Mouse (Mus musculus) heart, embryonic 13.5 days (tissue): ENCODE measurements around the gene Ndrg2. TPM values are rescaled to one million over a fixed set of nuclear protein-coding genes. Genes with fewer than 3 reads are reported as not detected.
A peak's percentile ranks its signal among the peaks of the same experiment; 100 is the strongest.
"Not testable (repeated sequence)": the region's sequence is repeated elsewhere in the genome, so short reads cannot be mapped to it uniquely, and the experiment has no call there.

Experiments used
- ATAC-seq: fragments of 200-750 bp; cut with Nextera tagmentation; 2 replicates; pipeline ENCODE4 v1.8.0; 2017; ENCODE audit warnings: moderate TSS enrichment; ENCODE audit not compliant: insufficient number of reproducible peaks, low FRiP score, low TSS enrichment; ENCODE audit errors: extremely low read depth
- H3K27ac ChIP-seq: fragments of 300-500 bp; sonication (generic); replicated peaks from 2 replicates; pipeline ENCODE4 v1.5.1; 2015; ENCODE audit warnings: moderate library complexity, mild to moderate bottlenecking, inconsistent platforms
- H3K27me3 ChIP-seq: fragments of 300-500 bp; sonication (generic); replicated peaks from 2 replicates; pipeline ENCODE4 v1.6.1; 2015; ENCODE audit warnings: mild to moderate bottlenecking, inconsistent platforms
- H3K36me3 ChIP-seq: fragments of 300-500 bp; sonication (generic); 2 replicates; pipeline ENCODE4 v1.6.1; 2015; ENCODE audit warnings: mild to moderate bottlenecking, inconsistent platforms
- H3K4me1 ChIP-seq: fragments of 300-500 bp; sonication (generic); 2 replicates; pipeline ENCODE4 v1.6.1; 2015; ENCODE audit warnings: inconsistent platforms
- H3K4me2 ChIP-seq: fragments of 300-500 bp; sonication (generic); 2 replicates; pipeline ENCODE4 v1.6.1; 2015; ENCODE audit warnings: inconsistent platforms, mild to moderate bottlenecking, moderate library complexity
- H3K4me3 ChIP-seq: fragments of 300-500 bp; sonication (generic); 2 replicates; pipeline ENCODE4 v1.5.1; 2015; ENCODE audit warnings: moderate library complexity, mild to moderate bottlenecking, inconsistent platforms
- H3K9ac ChIP-seq: fragments of 300-500 bp; sonication (generic); 2 replicates; pipeline ENCODE4 v1.6.1; 2015; ENCODE audit warnings: inconsistent platforms, mild to moderate bottlenecking, moderate library complexity
- H3K9me3 ChIP-seq: fragments of 300-500 bp; sonication (generic); 2 replicates; pipeline ENCODE4 v1.6.1; 2016; ENCODE audit warnings: inconsistent platforms
- WGBS: fragments of 180-500 bp; shearing (Covaris S2); methylation state at CpG from one replicate; pipeline ENCODE4 v1.1.7; 2015; ENCODE audit warnings: mixed read lengths; 5-methylcytosine and 5-hydroxymethylcytosine counted together
- polyA plus RNA-seq: library from polyadenylated mRNA; unstranded; fragments of >200 nt; fragmentation: Nextera tagmentation; extraction: Ambion mirVana; gene quantifications from 2 replicates; pipeline ENCODE4 v1.2.1, GENCODE M21; 2015

Gene Ndrg2
- polyA plus RNA-seq, 1 experiment from 2014 or later, result 223 TPM

GRCm38 (mm10) chr14:51929309-51929943, 15.5 kb upstream of the Ndrg2 start:
- no peak for ATAC-seq
- Histone ChIP-seq H3K4me2 (peak overlapping the region; percentile 28; the same call in 1 of the 2 replicates), H3K4me1 (peaks cover 15% of the 10 kb centered on the region), H3K27ac (peak overlapping the region; percentile 30; the same call in 1 of the 2 replicates), H3K36me3 (no peaks in the 10 kb centered on the region), H3K9me3 (no peaks in the 10 kb centered on the region), H3K9ac (peak overlapping the region; percentile 24; the same call in 1 of the 2 replicates), H3K27me3 (no peaks in the 10 kb centered on the region), H3K4me3 (no peak overlapping the region)
- WGBS, result 67% methylated on average over 8 of the region's 8 CpGs

- H3K9me3 ChIP-seq, H3K9ac ChIP-seq, H3K27me3 ChIP-seq, H3K36me3 ChIP-seq, H3K27ac ChIP-seq, H3K4me3 ChIP-seq, ATAC-seq, H3K4me2 ChIP-seq: not testable (repeated sequence)
- H3K4me1 ChIP-seq, result peaks cover 39% of the 10 kb centered on the region
- WGBS, result 87% methylated on average over 11 of the region's 11 CpGs
Observed at GRCm38 (mm10) chr14:51926930-51927329, 13.0 kb upstream of the Ndrg2 start.

- no peaks in the 10 kb centered on the region for H3K27me3 ChIP-seq
- no peak overlapping the region for H3K4me2 ChIP-seq
- H3K9ac ChIP-seq, result no peak overlapping the region
- peaks cover 33% of the 10 kb centered on the region for H3K4me1 ChIP-seq
- WGBS, result 51% methylated on average over 4 of the region's 4 CpGs
- H3K36me3 ChIP-seq, result no peaks in the 10 kb centered on the region
- no peaks in the 10 kb centered on the region for H3K9me3 ChIP-seq
- H3K4me3 ChIP-seq, result no peak overlapping the region
- ATAC-seq, result no peak
- no peak overlapping the region for H3K27ac ChIP-seq
Observed at GRCm38 (mm10) chr14:51923492-51923891, 9.5 kb upstream of the Ndrg2 start.

GRCm38 (mm10) chr14:51922910-51923309, 9.0 kb upstream of the Ndrg2 start:
- Histone ChIP-seq H3K4me3 (no peak overlapping the region), H3K9me3 (no peaks in the 10 kb centered on the region), H3K27me3 (no peaks in the 10 kb centered on the region), H3K9ac (no peak overlapping the region), H3K27ac (0 out of 2 replicates have a peak overlapping the region, but pooled peaks have one; percentile 33), H3K36me3 (no peaks in the 10 kb centered on the region), H3K4me2 (no peak overlapping the region), H3K4me1 (peaks cover 33% of the 10 kb centered on the region)
- ATAC-seq, result no peak
- 70% methylated on average over 2 of the region's 2 CpGs for WGBS

GRCm38 (mm10) chr14:51922571-51922865, 8.6 kb upstream of the Ndrg2 start, which contains the start of gene Rnase13:
TSS of gene Rnase13 (minus strand) at chr14:51922773.
- 89% methylated on average over 7 of the region's 7 CpGs for WGBS
- Histone ChIP-seq H3K4me2 (no peak within 1 kb of the TSS), H3K4me1 (peaks cover 33% of the 10 kb centered on the region), H3K36me3 (no peaks in the 10 kb centered on the region), H3K27ac (peak within 1 kb of the TSS; percentile 33), H3K27me3 (no peaks in the 10 kb centered on the region), H3K9ac (peak within 1 kb of the TSS; percentile 45), H3K4me3 (no peak within 1 kb of the TSS), H3K9me3 (no peaks in the 10 kb centered on the region)
- no peak for ATAC-seq

- H3K27ac ChIP-seq, result peak overlapping the region; percentile 33
- peak overlapping the region; percentile 45 for H3K9ac ChIP-seq
- no peaks in the 10 kb centered on the region for H3K36me3 ChIP-seq
- no peak overlapping the region for H3K4me2 ChIP-seq
- no peaks in the 10 kb centered on the region for H3K27me3 ChIP-seq
- no peaks in the 10 kb centered on the region for H3K9me3 ChIP-seq
- WGBS, result 60% methylated on average over 16 of the region's 16 CpGs
- peaks cover 33% of the 10 kb centered on the region for H3K4me1 ChIP-seq
- no peak overlapping the region for H3K4me3 ChIP-seq
- ATAC-seq, result no peak
Observed at GRCm38 (mm10) chr14:51921759-51922570, 8.0 kb upstream of the Ndrg2 start.

GRCm38 (mm10) chr14:51918966-51919365, 5.0 kb upstream of the Ndrg2 start:
- 71% methylated on average over 4 of the region's 4 CpGs for WGBS

GRCm38 (mm10) chr14:51918125-51918524, 4.2 kb upstream of the Ndrg2 start, which contains the start of gene Tppp2:
TSS of gene Tppp2 (plus strand) at chr14:51918425.
- WGBS, result 86% methylated on average over 4 of the region's 4 CpGs
- Histone ChIP-seq H3K36me3 (no peaks in the 10 kb centered on the region), H3K27ac (no peak within 1 kb of the TSS), H3K4me1 (peaks cover 37% of the 10 kb centered on the region), H3K9me3 (no peaks in the 10 kb centered on the region), H3K4me3 (no peak within 1 kb of the TSS), H3K27me3 (no peaks in the 10 kb centered on the region), H3K9ac (no peak within 1 kb of the TSS), H3K4me2 (no peak within 1 kb of the TSS)
- ATAC-seq, result no peak

More at GRCm38 (mm10) chr14:51918966-51919365, 5.0 kb upstream of the Ndrg2 start:
- no peak for ATAC-seq
- H3K27me3 ChIP-seq, result no peaks in the 10 kb centered on the region
- peaks cover 44% of the 10 kb centered on the region for H3K4me1 ChIP-seq
- H3K36me3 ChIP-seq, result no peaks in the 10 kb centered on the region
- no peak overlapping the region for H3K9ac ChIP-seq
- H3K9me3 ChIP-seq, result no peaks in the 10 kb centered on the region
- no peak overlapping the region for H3K4me3 ChIP-seq
- H3K27ac ChIP-seq, result no peak overlapping the region
- no peak overlapping the region for H3K4me2 ChIP-seq

GRCm38 (mm10) chr14:51916539-51916938, 2.6 kb upstream of the Ndrg2 start:
- 83% methylated on average over 4 of the region's 4 CpGs for WGBS

GRCm38 (mm10) chr14:51915030-51915429, 1.1 kb upstream of the Ndrg2 start:
- 2% methylated on average over 3 of the region's 3 CpGs for WGBS
- H3K9me3 ChIP-seq, result no peaks in the 10 kb centered on the region
- ATAC-seq, result no peak
- H3K4me3 ChIP-seq, result no peak overlapping the region
- H3K36me3 ChIP-seq, result peaks cover 16% of the 10 kb centered on the region
- peak overlapping the region; percentile 99 for H3K4me2 ChIP-seq
- peak overlapping the region; percentile 95 for H3K27ac ChIP-seq
- peaks cover 29% of the 10 kb centered on the region for H3K4me1 ChIP-seq
- no peaks in the 10 kb centered on the region for H3K27me3 ChIP-seq
- peak overlapping the region; percentile 8; the same call in 1 of the 2 replicates for H3K9ac ChIP-seq

More at GRCm38 (mm10) chr14:51916539-51916938, 2.6 kb upstream of the Ndrg2 start:
- ATAC-seq, result no peak
- Histone ChIP-seq H3K9me3 (no peaks in the 10 kb centered on the region), H3K36me3 (peaks cover under 1% of the 10 kb centered on the region; the same call in 1 of the 2 replicates), H3K4me3 (no peak overlapping the region), H3K27ac (0 out of 2 replicates have a peak overlapping the region, but pooled peaks have one; percentile 95), H3K4me2 (no peak overlapping the region), H3K9ac (no peak overlapping the region), H3K27me3 (no peaks in the 10 kb centered on the region), H3K4me1 (peaks cover 28% of the 10 kb centered on the region)

GRCm38 (mm10) chr14:51913062-51913959, 647 bp downstream of the Ndrg2 start:
- Histone ChIP-seq H3K4me1 (peaks cover 29% of the 10 kb centered on the region), H3K36me3 (peaks cover 33% of the 10 kb centered on the region), H3K4me3 (peak overlapping the region; percentile 71), H3K9me3 (no peaks in the 10 kb centered on the region), H3K9ac (peak overlapping the region; percentile 91), H3K4me2 (peak overlapping the region; percentile 99), H3K27ac (peak overlapping the region; percentile 95), H3K27me3 (no peaks in the 10 kb centered on the region)
- peak; percentile 82 for ATAC-seq
- under 1% methylated on average over 54 of the region's 58 CpGs for WGBS
